Mouse (Mus musculus) urinary bladder, postnatal 4 days (tissue): ENCODE measurements around the gene Birc6.

ENCODE experiments used
- DNase-seq, 2 experiments: peaks; one replicate each; pipeline ENCODE4 v3.0.0; 2021 to 2022; ENCODE audit warnings: low spot score in 2 of 2

Birc6 gene

GRCm38 (mm10) chr17:74707637-74708152 lies 179.6 kb downstream of the Birc6 start:
- no peak for DNase-seq

GRCm38 (mm10) chr17:74710731-74711130 lies 182.6 kb downstream of the Birc6 start:
- DNase-seq = no peak

- DNase-seq = no peak
These were observed 183.5 kb downstream of the Birc6 start for GRCm38 (mm10) chr17:74711627-74712026.

- DNase-seq = no peak
These were observed 187.0 kb downstream of the Birc6 start for GRCm38 (mm10) chr17:74715128-74715527.

GRCm38 (mm10) chr17:74715724-74716123 lies 187.6 kb downstream of the Birc6 start:
- no peak for DNase-seq

- no peak for DNase-seq
These were observed 188.5 kb downstream of the Birc6 start for GRCm38 (mm10) chr17:74716643-74717042.

- DNase-seq = no peak
These were observed 189.1 kb downstream of the Birc6 start for GRCm38 (mm10) chr17:74717091-74717617.

GRCm38 (mm10) chr17:74717618-74718151 lies 189.6 kb downstream of the Birc6 start, which contains the start of gene Ttc27:
TSS of gene Ttc27 (plus strand) at chr17:74717732.
- peak; percentile 92 to 98 for DNase-seq

- DNase-seq = no peak
These were observed 204.8 kb downstream of the Birc6 start for GRCm38 (mm10) chr17:74732872-74733271.

GRCm38 (mm10) chr17:74735392-74735791 lies 207.3 kb downstream of the Birc6 start:
- no peak for DNase-seq

- DNase-seq = no peak
These were observed 221.6 kb downstream of the Birc6 start for GRCm38 (mm10) chr17:74749659-74750058.

GRCm38 (mm10) chr17:74751026-74751425 lies 222.9 kb downstream of the Birc6 start:
- no peak for DNase-seq
